8 mouse cellular contexts compared by ENCODE assay signal in the genomic region with DNA sequence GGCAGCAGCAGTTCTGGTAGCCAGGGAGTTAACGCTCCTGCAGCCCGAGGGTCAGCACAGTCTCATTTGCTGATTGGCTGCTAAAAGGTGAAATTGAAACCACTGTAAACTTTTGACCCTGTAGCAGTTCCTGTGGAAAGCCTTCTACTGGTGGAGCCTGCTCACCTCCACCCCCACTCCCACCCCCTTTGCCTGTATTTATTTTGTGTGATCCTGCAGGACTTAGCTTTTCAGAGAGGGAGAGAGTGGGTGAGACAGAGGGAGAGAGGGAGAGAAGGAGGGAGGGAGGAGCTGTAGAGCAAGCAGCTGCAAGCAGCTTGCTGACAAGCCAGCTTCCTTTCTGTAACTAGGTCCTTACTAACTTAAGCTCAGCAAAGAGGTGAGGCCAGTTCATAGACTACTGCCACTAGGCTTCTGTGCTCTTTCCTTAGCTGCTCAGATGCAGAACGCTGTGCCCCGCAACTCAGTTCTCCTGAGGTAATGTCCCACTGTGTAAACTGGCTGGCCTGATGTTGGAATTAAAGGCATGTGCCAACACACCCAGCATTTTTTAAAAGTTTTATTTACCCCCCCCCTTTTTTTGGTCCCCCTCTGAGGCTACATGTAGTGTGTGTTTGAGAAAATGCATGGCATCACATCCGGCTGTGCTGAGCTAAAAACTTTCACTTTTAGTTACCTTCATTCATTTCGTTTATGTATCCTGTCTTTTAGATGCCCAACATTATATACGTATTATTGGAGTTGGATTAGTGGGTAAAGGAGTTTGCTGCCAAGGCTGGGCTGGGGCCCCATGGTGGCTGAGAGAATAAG. TPM values are rescaled to one million over a fixed set of nuclear protein-coding genes. Genes with fewer than 3 reads are reported as not detected.
DNase-seq lines count a peak whose midpoint lies in the region; ATAC-seq and TF ChIP-seq lines count a peak whose summit lies in the region.

No protein-coding gene starts in this region.

- H3K27ac ChIP-seq in ES-Bruce4 (ENCODE audit: insufficient read depth, low read length): no peak overlapping the region
- peak overlapping the region; percentile 92 for H3K27ac ChIP-seq in gastrocnemius, adult 2 months
- H3K27ac ChIP-seq in hindbrain, embryonic 16.5 days (ENCODE audit: low read depth, low read length): peak overlapping the region; percentile 57
- H3K27ac ChIP-seq in midbrain, embryonic 16.5 days (ENCODE audit: low read length): peak overlapping the region; percentile 63

- no peaks in the 10 kb centered on the region for H3K9me3 ChIP-seq in ES-Bruce4 (replicated peaks; ENCODE audit: control insufficient read depth, insufficient read depth, low read length, poor library complexity, severe bottlenecking)
- H3K9me3 ChIP-seq in hindbrain, embryonic 16.5 days (ENCODE audit: control insufficient read depth, low read length): no peaks in the 10 kb centered on the region
- H3K9me3 ChIP-seq in midbrain, embryonic 16.5 days (replicated peaks; ENCODE audit: control insufficient read depth, low read length, poor library complexity, severe bottlenecking): no peaks in the 10 kb centered on the region

- no peak for TF ChIP-seq EP300 in ES-Bruce4 (IDR thresholded peaks at IDR 0.05; ENCODE audit: insufficient read depth, low read depth, low read length)

- H3K9ac ChIP-seq in ES-Bruce4 (ENCODE audit: low read depth, poor library complexity, severe bottlenecking): no peak overlapping the region
- H3K9ac ChIP-seq in hindbrain, embryonic 16.5 days (ENCODE audit: low read depth, low read length): no peak overlapping the region
- 0 out of 2 replicates have a peak overlapping the region, but pooled peaks have one; percentile 34 for H3K9ac ChIP-seq in midbrain, embryonic 16.5 days (ENCODE audit: low read depth, low read length)

- peak; percentile 10 to 27 for DNase-seq in adrenal gland, postnatal 4 days (ENCODE audit: low spot score in 2 of 2)
- peak; percentile 66 for DNase-seq in gastrocnemius, adult 2 months
- peak; percentile 62 for DNase-seq in liver
- DNase-seq in testis, postnatal 14 days (ENCODE audit: low spot score): peak; percentile 51
- no peak for DNase-seq in cerebellum, postnatal 14 days

- peak; percentile 73 for ATAC-seq in hindbrain, embryonic 16.5 days
- peak; percentile 70; the same call in 1 of the 2 replicates for ATAC-seq in midbrain, embryonic 16.5 days

- H3K4me3 ChIP-seq in ES-Bruce4 (ENCODE audit: low read depth, low read length): peak overlapping the region; percentile 17; the same call in 1 of the 2 replicates
- H3K4me3 ChIP-seq in gastrocnemius, adult 2 months: peak overlapping the region; percentile 68
- H3K4me3 ChIP-seq in hindbrain, embryonic 16.5 days (ENCODE audit: low read length): peak overlapping the region; percentile 12; the same call in 1 of the 2 replicates
- H3K4me3 ChIP-seq in midbrain, embryonic 16.5 days (ENCODE audit: low read depth, low read length): no peak overlapping the region

- intact Hi-C loops in gastrocnemius, adult 2 months (cut with DNase I): loop anchor here (2.0 to 5.0 kb wide), 2 partner anchors 21 to 39 kb away; a partner anchor contains a TSS

- H3K27me3 ChIP-seq in ES-Bruce4 (ENCODE audit: control insufficient read depth, insufficient read depth, low read length, poor library complexity, severe bottlenecking): no peaks in the 10 kb centered on the region
- H3K27me3 ChIP-seq in hindbrain, embryonic 16.5 days (replicated peaks; ENCODE audit: control insufficient read depth, insufficient read depth, low read length): no peaks in the 10 kb centered on the region
- no peaks in the 10 kb centered on the region for H3K27me3 ChIP-seq in midbrain, embryonic 16.5 days (ENCODE audit: control insufficient read depth, insufficient read depth, low read depth, low read length)

- peak overlapping the region; percentile 49 for H3K4me2 ChIP-seq in hindbrain, embryonic 16.5 days (ENCODE audit: low read length)
- peak overlapping the region; percentile 35 for H3K4me2 ChIP-seq in midbrain, embryonic 16.5 days (ENCODE audit: low read length)

- peaks cover 4% of the 10 kb centered on the region for H3K36me3 ChIP-seq in ES-Bruce4 (ENCODE audit: control insufficient read depth, insufficient read depth, low read length, poor library complexity, severe bottlenecking)
- no peaks in the 10 kb centered on the region for H3K36me3 ChIP-seq in hindbrain, embryonic 16.5 days (ENCODE audit: control insufficient read depth, insufficient read depth, low read length)
- no peaks in the 10 kb centered on the region for H3K36me3 ChIP-seq in midbrain, embryonic 16.5 days (ENCODE audit: control insufficient read depth, insufficient read depth, low read length)

- WGBS in hindbrain, embryonic 16.5 days: 38% methylated on average over 7 of the region's 7 CpGs
- 38% methylated on average over 7 of the region's 7 CpGs for WGBS in midbrain, embryonic 16.5 days

- peaks cover 6% of the 10 kb centered on the region for H3K4me1 ChIP-seq in ES-Bruce4 (ENCODE audit: control insufficient read depth, insufficient read depth, low read length)
- H3K4me1 ChIP-seq in hindbrain, embryonic 16.5 days (ENCODE audit: control insufficient read depth, insufficient read depth, low read depth, low read length): peaks cover 21% of the 10 kb centered on the region
- H3K4me1 ChIP-seq in midbrain, embryonic 16.5 days (ENCODE audit: control insufficient read depth, insufficient read depth, low read length): peaks cover 26% of the 10 kb centered on the region

- TF ChIP-seq CTCF in ES-Bruce4 (IDR thresholded peaks at IDR 0.05; ENCODE audit: low read depth, low read length): no peak
- TF ChIP-seq CTCF in gastrocnemius, adult 2 months (IDR thresholded peaks at IDR 0.05): no peak

- TF ChIP-seq POLR2A in ES-Bruce4 (IDR thresholded peaks at IDR 0.05; ENCODE audit: insufficient read depth, low read length): no peak

RNA-seq across cellular contexts. Expression of a gene that starts 38.9 kb away (rescaled TPM):
- 118 and 124 TPM in 2 replicates for polyA plus RNA-seq in ES-Bruce4 (2011; ENCODE audit: insufficient read depth, insufficient read length, low read depth, missing spikeins)
- total RNA-seq in adrenal gland, postnatal 4 days (2021): 10 to 100 TPM; 33.8 to 37.8 TPM
- 10 to 100 TPM; 21.0 to 24.8 TPM for total RNA-seq in gastrocnemius, adult 2 months (2021)
- polyA plus RNA-seq in hindbrain, embryonic 16.5 days (2015; fragmentation: Nextera tagmentation; extraction: Ambion mirVana): 11.6 and 14.5 TPM in 2 replicates
- polyA plus RNA-seq in midbrain, embryonic 16.5 days (2015; fragmentation: Nextera tagmentation; extraction: Ambion mirVana): 15.5 and 16.0 TPM in 2 replicates

Comparison
In these comparisons a context has a peak if more than half of its experiments do, and no peak if none do; other contexts are left out.
1. DNase-seq: peak in adrenal gland, postnatal 4 days (2 of 2), gastrocnemius, adult 2 months (single experiment), liver (single experiment) and testis, postnatal 14 days (single experiment); none in cerebellum, postnatal 14 days (0 of 2).